Mouse (Mus musculus): ENCODE data around the gene Crybg2.

- TF ChIP-seq CTCF (IDR thresholded peaks at IDR 0.05; ENCODE audit: low read depth) (no peak), EP300 (IDR thresholded peaks at IDR 0.05; ENCODE audit: low read depth) (no peak)
Observed at GRCm38 (mm10) chr4:134016767-134017166, 43.8 kb upstream of the Crybg2 start.
